Mouse (Mus musculus): ENCODE results near the gene Mgat3. TPM values are rescaled to one million over a fixed set of nuclear protein-coding genes. Genes with fewer than 3 reads are reported as not detected.

The Mgat3 gene
- total and polyA plus RNA-seq, 3 experiments: not detected

GRCm38 (mm10) chr15:80213688-80214087 lies 40.2 kb downstream of the Mgat3 start:
- H3K9me3 ChIP-seq (replicated peaks; ENCODE audit: insufficient read depth, low read length): no peaks in the 10 kb centered on the region
- TF ChIP-seq EP300 (IDR thresholded peaks at IDR 0.05; ENCODE audit: low read depth in 1 of 2, low read length in 2 of 2): no peak
- no peaks in the 10 kb centered on the region for H3K4me1 ChIP-seq (ENCODE audit: control insufficient read depth in 1 of 2, insufficient read depth in 2 of 2, low read length in 2 of 2)
- H3K27ac ChIP-seq (ENCODE audit: control insufficient read depth, low read depth, low read length): no peak overlapping the region
- no peaks in the 10 kb centered on the region for H3K36me3 ChIP-seq (ENCODE audit: control insufficient read depth in 1 of 2, insufficient read depth in 2 of 2, low read length in 2 of 2)
- DNase-seq (ENCODE audit: low read depth, low spot score): no peak
- no peak overlapping the region for H3K9ac ChIP-seq (ENCODE audit: control insufficient read depth, low read depth, low read length, poor library complexity, severe bottlenecking)
- H3K4me3 ChIP-seq (ENCODE audit: control insufficient read depth in 1 of 2, insufficient read depth in 1 of 2, low read depth in 2 of 2, low read length in 2 of 2): no peak overlapping the region
- no peaks in the 10 kb centered on the region for H3K79me2 ChIP-seq (ENCODE audit: control insufficient read depth, insufficient read depth, low read length, poor library complexity)
- H3K27me3 ChIP-seq (ENCODE audit: control insufficient read depth in 1 of 2, insufficient read depth in 2 of 2, low read length in 2 of 2): no peaks in the 10 kb centered on the region; a peak in 1 of 4 replicates

- no peak overlapping the region for H3K4me3 ChIP-seq (ENCODE audit: control insufficient read depth in 1 of 2, insufficient read depth in 1 of 2, low read depth in 2 of 2, low read length in 2 of 2)
- DNase-seq (ENCODE audit: low read depth, low spot score): peak; percentile 25
- no peaks in the 10 kb centered on the region; a peak in 2 of 4 replicates for H3K27me3 ChIP-seq (ENCODE audit: control insufficient read depth in 1 of 2, insufficient read depth in 2 of 2, low read length in 2 of 2)
- no peaks in the 10 kb centered on the region for H3K36me3 ChIP-seq (ENCODE audit: control insufficient read depth in 1 of 2, insufficient read depth in 2 of 2, low read length in 2 of 2)
- H3K4me1 ChIP-seq (ENCODE audit: control insufficient read depth in 1 of 2, insufficient read depth in 2 of 2, low read length in 2 of 2): 0 out of 4 replicates have a peak, but pooled peaks cover 0 to 6% of the 10 kb centered on the region in 2 experiments
- no peak overlapping the region for H3K27ac ChIP-seq (ENCODE audit: control insufficient read depth, low read depth, low read length)
- no peaks in the 10 kb centered on the region for H3K9me3 ChIP-seq (replicated peaks; ENCODE audit: insufficient read depth, low read length)
- TF ChIP-seq SMC3 (IDR thresholded peaks at IDR 0.05; ENCODE audit: low read depth, low read length): peak; percentile 39; the same call in 1 of the 2 replicates
- TF ChIP-seq CTCF (IDR thresholded peaks at IDR 0.05 in 2 of 3, conservative IDR thresholded peaks at IDR 0.05 in 1 of 3; ENCODE audit: control insufficient read depth in 1 of 3, insufficient read depth in 1 of 3, low read depth in 2 of 3, low read length in 3 of 3, poor library complexity in 1 of 3, severe bottlenecking in 1 of 3): peak; percentile 40 to 76 (median 54); a peak in 5 of 6 replicates
- TF ChIP-seq BHLHE40 (IDR thresholded peaks at IDR 0.05; ENCODE audit: borderline replicate concordance, low read depth, low read length): no peak
- TF ChIP-seq ZC3H11A (IDR thresholded peaks at IDR 0.05; ENCODE audit: low read depth, low read length): peak; percentile 16; the same call in 1 of the 2 replicates
- peak; percentile 53 for TF ChIP-seq RAD21 (IDR thresholded peaks at IDR 0.05; ENCODE audit: low read depth, low read length)
- no peak overlapping the region for H3K9ac ChIP-seq (ENCODE audit: control insufficient read depth, low read depth, low read length, poor library complexity, severe bottlenecking)
- H3K79me2 ChIP-seq (ENCODE audit: control insufficient read depth, insufficient read depth, low read length, poor library complexity): no peaks in the 10 kb centered on the region
These were observed 42.4 kb downstream of the Mgat3 start for GRCm38 (mm10) chr15:80215716-80216479.

- Histone ChIP-seq H3K27ac (ENCODE audit: control insufficient read depth, low read depth, low read length) (no peak overlapping the region), H3K79me2 (ENCODE audit: control insufficient read depth, insufficient read depth, low read length, poor library complexity) (no peaks in the 10 kb centered on the region), H3K4me3 (ENCODE audit: control insufficient read depth in 1 of 2, insufficient read depth in 1 of 2, low read depth in 2 of 2, low read length in 2 of 2) (no peak overlapping the region), H3K27me3 (ENCODE audit: control insufficient read depth in 1 of 2, insufficient read depth in 2 of 2, low read length in 2 of 2) (no peaks in the 10 kb centered on the region; a peak in 2 of 4 replicates), H3K4me1 (ENCODE audit: control insufficient read depth in 1 of 2, insufficient read depth in 2 of 2, low read length in 2 of 2) (0 out of 4 replicates have a peak, but pooled peaks cover 0 to 6% of the 10 kb centered on the region in 2 experiments), H3K9me3 (replicated peaks; ENCODE audit: insufficient read depth, low read length) (no peaks in the 10 kb centered on the region), H3K9ac (ENCODE audit: control insufficient read depth, low read depth, low read length, poor library complexity, severe bottlenecking) (no peak overlapping the region), H3K36me3 (ENCODE audit: control insufficient read depth in 1 of 2, insufficient read depth in 2 of 2, low read length in 2 of 2) (no peaks in the 10 kb centered on the region)
- no peak for TF ChIP-seq CHD1 (IDR thresholded peaks at IDR 0.05; ENCODE audit: low read depth, low read length)
- no peak for TF ChIP-seq MXI1 (IDR thresholded peaks at IDR 0.05; ENCODE audit: low read depth, low read length)
- TF ChIP-seq GABPA (IDR thresholded peaks at IDR 0.05; ENCODE audit: low read depth, low read length): no peak
- no peak for TF ChIP-seq ZNF384 (IDR thresholded peaks at IDR 0.05; ENCODE audit: low read depth, low read length)
- no peak for TF ChIP-seq ELF1 (IDR thresholded peaks at IDR 0.05; ENCODE audit: low read depth, low read length)
- no peak for TF ChIP-seq MYB (IDR thresholded peaks at IDR 0.05; ENCODE audit: low read depth, low read length)
- TF ChIP-seq GATA1 (IDR thresholded peaks at IDR 0.05; ENCODE audit: low read depth, low read length): no peak
- TF ChIP-seq POLR2AphosphoS5 (IDR thresholded peaks at IDR 0.05; ENCODE audit: borderline replicate concordance, low read depth, low read length): no peak
- no peak for TF ChIP-seq POLR2A (IDR thresholded peaks at IDR 0.05; ENCODE audit: control insufficient read depth in 1 of 2, insufficient read depth in 1 of 2, low read depth in 1 of 2, low read length in 2 of 2, poor library complexity in 1 of 2)
- no peak for TF ChIP-seq MEF2A (IDR thresholded peaks at IDR 0.05; ENCODE audit: extremely low read depth, insufficient replicate concordance, low read depth, low read length, poor library complexity, severe bottlenecking)
- TF ChIP-seq MYC (IDR thresholded peaks at IDR 0.05; ENCODE audit: low read depth, low read length): no peak
- TF ChIP-seq RCOR1 (IDR thresholded peaks at IDR 0.05; ENCODE audit: low read depth, low read length): no peak
- no peak for TF ChIP-seq EP300 (IDR thresholded peaks at IDR 0.05; ENCODE audit: low read depth in 1 of 2, low read length in 2 of 2)
- TF ChIP-seq ETS1 (IDR thresholded peaks at IDR 0.05; ENCODE audit: low read depth, low read length): no peak
- TF ChIP-seq E2F4 (IDR thresholded peaks at IDR 0.05; ENCODE audit: borderline replicate concordance, low read depth, low read length): no peak
- no peak for TF ChIP-seq NRF1 (IDR thresholded peaks at IDR 0.05; ENCODE audit: insufficient read depth, low read depth, low read length, poor library complexity, severe bottlenecking)
- no peak for TF ChIP-seq JUND (IDR thresholded peaks at IDR 0.05; ENCODE audit: low read depth, low read length)
- TF ChIP-seq ZMIZ1 (IDR thresholded peaks at IDR 0.05; ENCODE audit: low read depth, low read length): no peak
- no peak for TF ChIP-seq MAFK (IDR thresholded peaks at IDR 0.05; ENCODE audit: borderline replicate concordance, low read depth, low read length)
- no peak for DNase-seq (ENCODE audit: low read depth, low spot score)
These were observed 42.9 kb downstream of the Mgat3 start for GRCm38 (mm10) chr15:80216480-80216820.
